Mouse (Mus musculus) hindlimb bud, embryonic 11.5 days (tissue): ENCODE data around the gene AK157302.
A peak's percentile ranks its signal among the peaks of the same experiment; 100 is the strongest.
"Not testable (repeated sequence)": the region's sequence is repeated elsewhere in the genome, so short reads cannot be mapped to it uniquely, and the experiment has no call there.

ENCODE experiments used
- DNase-seq: peaks from one replicate; pipeline ENCODE4 v3.0.0-alpha.2; 2012; ENCODE audit warnings: low read depth, low spot score; ENCODE audit errors: extremely low spot score

Gene AK157302

GRCm38 (mm10) chr13:21495080-21495479 lies at the start of gene AK157302:
Gene AK157302, plus strand, starts transcription at chr13:21495223.
- no peak for DNase-seq

- DNase-seq, result no peak
Measured at GRCm38 (mm10) chr13:21446796-21447195, 48.2 kb upstream of the AK157302 start.

- no peak for DNase-seq
Measured at GRCm38 (mm10) chr13:21447856-21448614, 47.0 kb upstream of the AK157302 start.

GRCm38 (mm10) chr13:21453042-21453441 lies 42.0 kb upstream of the AK157302 start:
- DNase-seq, result no peak

- peak; percentile 83 for DNase-seq
Measured at GRCm38 (mm10) chr13:21453449-21453848, 41.6 kb upstream of the AK157302 start, which contains the start of gene Zscan26. Gene Zscan26, minus strand, starts transcription at chr13:21453730.

GRCm38 (mm10) chr13:21454133-21454532 lies 40.9 kb upstream of the AK157302 start:
- no peak for DNase-seq

- DNase-seq, result no peak
Measured at GRCm38 (mm10) chr13:21456347-21456746, 38.7 kb upstream of the AK157302 start.

GRCm38 (mm10) chr13:21462516-21462915 lies 32.5 kb upstream of the AK157302 start:
- not testable (repeated sequence) for DNase-seq

GRCm38 (mm10) chr13:21467336-21467735 lies 27.7 kb upstream of the AK157302 start:
- no peak for DNase-seq

- DNase-seq, result no peak
Measured at GRCm38 (mm10) chr13:21468061-21469019, 26.7 kb upstream of the AK157302 start, which contains the start of gene Nkapl. Gene Nkapl, minus strand, starts transcription at chr13:21468509.

- DNase-seq, result no peak
Measured at GRCm38 (mm10) chr13:21469097-21469496, 25.9 kb upstream of the AK157302 start.

GRCm38 (mm10) chr13:21472427-21472826 lies 22.6 kb upstream of the AK157302 start:
- no peak for DNase-seq

GRCm38 (mm10) chr13:21478759-21479670 lies 16.0 kb upstream of the AK157302 start, which contains the start of the genes Zkscan4 and Gm10065:
Gene Zkscan4, plus strand, starts transcription at chr13:21478907.
Gene Gm10065, minus strand, starts transcription at chr13:21479441.
- DNase-seq, result peak; percentile 12

GRCm38 (mm10) chr13:21486881-21487280 lies 8.1 kb upstream of the AK157302 start:
- DNase-seq, result no peak

GRCm38 (mm10) chr13:21492847-21493246 lies 2.2 kb upstream of the AK157302 start:
- no peak for DNase-seq

GRCm38 (mm10) chr13:21501182-21501581 lies 6.2 kb downstream of the AK157302 start, which contains the start of gene Gm11273:
Gene Gm11273, minus strand, starts transcription at chr13:21501418.
- not testable (repeated sequence) for DNase-seq

GRCm38 (mm10) chr13:21502296-21502695 lies 7.3 kb downstream of the AK157302 start:
- DNase-seq, result no peak

GRCm38 (mm10) chr13:21506221-21506649 lies 11.2 kb downstream of the AK157302 start:
- DNase-seq, result peak; percentile 44

GRCm38 (mm10) chr13:21530136-21530535 lies 35.1 kb downstream of the AK157302 start:
- DNase-seq, result peak; percentile 3

- DNase-seq, result peak; percentile 47
Measured at GRCm38 (mm10) chr13:21530781-21531201, 35.8 kb downstream of the AK157302 start, which contains the start of gene Zkscan8. Gene Zkscan8, minus strand, starts transcription at chr13:21531120.
